Mouse (Mus musculus) limb, embryonic 14.5 days (tissue): ENCODE results near the gene St6gal1. TPM values are rescaled to one million over a fixed set of nuclear protein-coding genes. Genes with fewer than 3 reads are reported as not detected.

Source experiments
- ATAC-seq: fragments of 200-750 bp; cut with Nextera tagmentation; 2 replicates; pipeline ENCODE4 v1.8.0; 2017; ENCODE audit warnings: low read depth, moderate number of reproducible peaks, moderate TSS enrichment; ENCODE audit not compliant: low FRiP score
- DNase-seq: peaks from one replicate; pipeline ENCODE4 v3.0.0-alpha.2; 2015; ENCODE audit warnings: low spot score
- H3K27ac ChIP-seq: fragments of 300-500 bp; sonication (generic); replicated peaks from 2 replicates; pipeline ENCODE4 v1.5.1; 2014; ENCODE audit warnings: low read depth, mild to moderate bottlenecking, low read length, moderate library complexity, mixed read lengths
- H3K27me3 ChIP-seq: fragments of 300-500 bp; sonication (generic); 2 replicates; pipeline ENCODE4 v1.6.1; 2014; ENCODE audit warnings: low read length, mixed read lengths; ENCODE audit not compliant: control insufficient read depth, insufficient read depth
- H3K36me3 ChIP-seq: fragments of 300-500 bp; sonication (generic); 2 replicates; pipeline ENCODE4 v1.6.1; 2014; ENCODE audit warnings: mild to moderate bottlenecking, low read length, moderate library complexity, mixed read lengths; ENCODE audit not compliant: control insufficient read depth, insufficient read depth
- H3K4me1 ChIP-seq: fragments of 300-500 bp; sonication (generic); 2 replicates; pipeline ENCODE4 v1.6.1; 2014; ENCODE audit warnings: antibody characterized with exemption, low read length, mixed read lengths; ENCODE audit not compliant: control insufficient read depth, insufficient read depth
- H3K4me2 ChIP-seq: fragments of 300-500 bp; sonication (generic); replicated peaks from 2 replicates; pipeline ENCODE4 v1.6.1; 2014; ENCODE audit warnings: low read depth, mild to moderate bottlenecking, low read length, moderate library complexity; ENCODE audit not compliant: severe bottlenecking
- H3K4me3 ChIP-seq: fragments of 300-500 bp; sonication (generic); replicated peaks from 2 replicates; pipeline ENCODE4 v1.5.1; 2014; ENCODE audit warnings: low read length
- H3K9ac ChIP-seq: fragments of 300-500 bp; sonication (generic); 2 replicates; pipeline ENCODE4 v1.6.1; 2014; ENCODE audit warnings: mild to moderate bottlenecking, low read depth, low read length, moderate library complexity; ENCODE audit not compliant: severe bottlenecking
- H3K9me3 ChIP-seq: fragments of 300-500 bp; sonication (generic); 2 replicates; pipeline ENCODE4 v1.6.1; 2016; ENCODE audit warnings: low read length; ENCODE audit not compliant: control insufficient read depth
- POLR2A ChIP-seq: fragments of 200-500 bp; IDR thresholded peaks from 2 replicates; pipeline ENCODE4 v1.8.0; 2012; ENCODE audit warnings: inconsistent platforms, mild to moderate bottlenecking, moderate library complexity, borderline replicate concordance; ENCODE audit not compliant: insufficient read depth, insufficient read length; ENCODE audit errors: extremely low read depth
- WGBS: fragments of 180-500 bp; shearing (Covaris S2); extraction: QIAGEN DNeasy Blood & Tissue Kit; methylation state at CpG from one replicate; pipeline ENCODE4 v1.1.7; 2014; 5-methylcytosine and 5-hydroxymethylcytosine counted together
- polyA plus RNA-seq, 2 experiments: library from polyadenylated mRNA; depleted of rRNA in 1 of 2; stranded (reverse) in 1 of 2; unstranded in 1 of 2; fragments of >200 nt; fragmentation: Nextera tagmentation in 1 of 2; extraction: Ambion mirVana in 1 of 2; gene quantifications; 2 replicates each; pipeline versions ENCODE4 v1.2.1 to v1.2.3; 2012 to 2014

The St6gal1 gene
- polyA plus RNA-seq, 2 experiments: 13.3 to 16.8 TPM

- peak overlapping the region; percentile 9; the same call in 1 of the 2 replicates for H3K27ac ChIP-seq
- WGBS: 50% methylated on average over 5 of the region's 5 CpGs
- H3K9ac ChIP-seq: no peak overlapping the region
- no peak overlapping the region for H3K4me2 ChIP-seq
- no peaks in the 10 kb centered on the region for H3K9me3 ChIP-seq
- H3K27me3 ChIP-seq: no peaks in the 10 kb centered on the region
- ATAC-seq (peak; percentile 41; the same call in 1 of the 2 replicates), DNase-seq (peak; percentile 76)
- TF ChIP-seq POLR2A: no peak
- no peak overlapping the region for H3K4me3 ChIP-seq
- no peaks in the 10 kb centered on the region for H3K4me1 ChIP-seq
- no peaks in the 10 kb centered on the region for H3K36me3 ChIP-seq
These were observed 67.0 kb downstream of the St6gal1 start for GRCm38 (mm10) chr16:23291521-23291920.

- no peaks in the 10 kb centered on the region for H3K27me3 ChIP-seq
- H3K36me3 ChIP-seq: no peaks in the 10 kb centered on the region
- H3K4me3 ChIP-seq: no peak overlapping the region
- TF ChIP-seq POLR2A: no peak
- DNase-seq (no peak), ATAC-seq (no peak)
- no peak overlapping the region for H3K27ac ChIP-seq
- 83% methylated on average over 3 of the region's 3 CpGs for WGBS
- H3K9ac ChIP-seq: no peak overlapping the region
- no peaks in the 10 kb centered on the region for H3K4me1 ChIP-seq
- no peak overlapping the region for H3K4me2 ChIP-seq
- H3K9me3 ChIP-seq: no peaks in the 10 kb centered on the region
These were observed 69.7 kb downstream of the St6gal1 start for GRCm38 (mm10) chr16:23294236-23294635.

GRCm38 (mm10) chr16:23294747-23295146 is 70.2 kb downstream of the St6gal1 start:
- no peak overlapping the region for H3K27ac ChIP-seq
- WGBS: 92% methylated on average over 6 of the region's 6 CpGs
- H3K9ac ChIP-seq: no peak overlapping the region
- DNase-seq: no peak
- H3K9me3 ChIP-seq: no peaks in the 10 kb centered on the region
- no peaks in the 10 kb centered on the region for H3K27me3 ChIP-seq
- H3K36me3 ChIP-seq: no peaks in the 10 kb centered on the region
- no peak for ATAC-seq
- TF ChIP-seq POLR2A: no peak
- H3K4me2 ChIP-seq: no peak overlapping the region
- H3K4me3 ChIP-seq: no peak overlapping the region
- H3K4me1 ChIP-seq: no peaks in the 10 kb centered on the region

GRCm38 (mm10) chr16:23295720-23296119 is 71.2 kb downstream of the St6gal1 start:
- Histone ChIP-seq H3K4me2 (no peak overlapping the region), H3K9ac (no peak overlapping the region), H3K9me3 (no peaks in the 10 kb centered on the region), H3K27ac (no peak overlapping the region), H3K4me3 (no peak overlapping the region), H3K36me3 (no peaks in the 10 kb centered on the region), H3K4me1 (no peaks in the 10 kb centered on the region), H3K27me3 (no peaks in the 10 kb centered on the region)
- WGBS: 72% methylated on average over 5 of the region's 5 CpGs
- DNase-seq (peak; percentile 38), ATAC-seq (peak; percentile 23; the same call in 1 of the 2 replicates)
- no peak for TF ChIP-seq POLR2A

- no peak overlapping the region for H3K4me2 ChIP-seq
- TF ChIP-seq POLR2A: no peak
- H3K9ac ChIP-seq: no peak overlapping the region
- H3K36me3 ChIP-seq: no peaks in the 10 kb centered on the region
- no peaks in the 10 kb centered on the region for H3K9me3 ChIP-seq
- H3K27ac ChIP-seq: no peak overlapping the region
- no peak for DNase-seq
- no peak overlapping the region for H3K4me3 ChIP-seq
- 90% methylated on average over 3 of the region's 3 CpGs for WGBS
- H3K4me1 ChIP-seq: no peaks in the 10 kb centered on the region
- no peaks in the 10 kb centered on the region for H3K27me3 ChIP-seq
- no peak for ATAC-seq
These were observed 72.2 kb downstream of the St6gal1 start for GRCm38 (mm10) chr16:23296721-23297120.

- ATAC-seq: no peak
- Histone ChIP-seq H3K4me2 (no peak overlapping the region), H3K9ac (no peak overlapping the region), H3K4me3 (no peak overlapping the region), H3K27me3 (no peaks in the 10 kb centered on the region), H3K9me3 (no peaks in the 10 kb centered on the region), H3K4me1 (no peaks in the 10 kb centered on the region), H3K27ac (no peak overlapping the region), H3K36me3 (no peaks in the 10 kb centered on the region)
- 88% methylated on average over 3 of the region's 3 CpGs for WGBS
- no peak for DNase-seq
- TF ChIP-seq POLR2A: no peak
These were observed 73.9 kb downstream of the St6gal1 start for GRCm38 (mm10) chr16:23298441-23298840.
